Mouse (Mus musculus): ENCODE data around the gene Capg.
A peak's percentile ranks its signal among the peaks of the same experiment; 100 is the strongest.
"Not testable (repeated sequence)": the region's sequence is repeated elsewhere in the genome, so short reads cannot be mapped to it uniquely, and the experiment has no call there.

The Capg gene

GRCm38 (mm10) chr6:72532580-72532979 lies 11.6 kb upstream of the Capg start:
- DNase-seq (ENCODE audit: low read depth, low spot score): no peak

- DNase-seq (ENCODE audit: low read depth, low spot score): not testable (repeated sequence)
Observed at GRCm38 (mm10) chr6:72533555-72533954, 10.6 kb upstream of the Capg start.

GRCm38 (mm10) chr6:72534035-72534809 lies 10.0 kb upstream of the Capg start:
- DNase-seq (ENCODE audit: low read depth, low spot score): peak; percentile 79

- peak; percentile 74 for DNase-seq (ENCODE audit: low read depth, low spot score)
Observed at GRCm38 (mm10) chr6:72535165-72535564, 9.0 kb upstream of the Capg start.

GRCm38 (mm10) chr6:72537998-72538500 lies 6.1 kb upstream of the Capg start:
- DNase-seq (ENCODE audit: low read depth, low spot score): no peak

- peak; percentile 87 for DNase-seq (ENCODE audit: low read depth, low spot score)
Observed at GRCm38 (mm10) chr6:72538562-72539031, 5.6 kb upstream of the Capg start.

GRCm38 (mm10) chr6:72543265-72543850 lies 833 bp upstream of the Capg start:
- DNase-seq (ENCODE audit: low read depth, low spot score): no peak

GRCm38 (mm10) chr6:72545377-72545776 lies 1.2 kb downstream of the Capg start:
- no peak for DNase-seq (ENCODE audit: low read depth, low spot score)

GRCm38 (mm10) chr6:72547121-72547520 lies 2.9 kb downstream of the Capg start:
- no peak for DNase-seq (ENCODE audit: low read depth, low spot score)

- no peak for DNase-seq (ENCODE audit: low read depth, low spot score)
Observed at GRCm38 (mm10) chr6:72547862-72548261, 3.7 kb downstream of the Capg start.

GRCm38 (mm10) chr6:72549041-72549580 lies 4.9 kb downstream of the Capg start:
- no peak for DNase-seq (ENCODE audit: low read depth, low spot score)

GRCm38 (mm10) chr6:72550025-72550424 lies 5.8 kb downstream of the Capg start:
- no peak for DNase-seq (ENCODE audit: low read depth, low spot score)

GRCm38 (mm10) chr6:72550503-72551100 lies 6.4 kb downstream of the Capg start:
- DNase-seq (ENCODE audit: low read depth, low spot score): no peak

- peak; percentile 69 for DNase-seq (ENCODE audit: low read depth, low spot score)
Observed at GRCm38 (mm10) chr6:72552171-72553078, 8.2 kb downstream of the Capg start.

- DNase-seq (ENCODE audit: low read depth, low spot score): no peak
Observed at GRCm38 (mm10) chr6:72553079-72553412, 8.9 kb downstream of the Capg start.

GRCm38 (mm10) chr6:72560801-72561200 lies 16.6 kb downstream of the Capg start:
- DNase-seq (ENCODE audit: low read depth, low spot score): no peak

GRCm38 (mm10) chr6:72562486-72562885 lies 18.3 kb downstream of the Capg start:
- no peak for DNase-seq (ENCODE audit: low read depth, low spot score)

- no peak for DNase-seq (ENCODE audit: low read depth, low spot score)
Observed at GRCm38 (mm10) chr6:72562894-72563293, 18.7 kb downstream of the Capg start.

GRCm38 (mm10) chr6:72565506-72565905 lies 21.3 kb downstream of the Capg start:
- DNase-seq (ENCODE audit: low read depth, low spot score): no peak

GRCm38 (mm10) chr6:72566044-72566443 lies 21.9 kb downstream of the Capg start:
- peak; percentile 62 for DNase-seq (ENCODE audit: low read depth, low spot score)

- DNase-seq (ENCODE audit: low read depth, low spot score): no peak
Observed at GRCm38 (mm10) chr6:72567508-72567907, 23.3 kb downstream of the Capg start.

Data from A20 (cell line).